8 mouse cellular contexts compared by ENCODE assay signal in genomic region chr4:80866065-80866464, GRCm38 (mm10). TPM values are rescaled to one million over a fixed set of nuclear protein-coding genes. Genes with fewer than 3 reads are reported as not detected.
DNase-seq lines count a peak whose midpoint lies in the region; ATAC-seq lines count a peak whose summit lies in the region.

No protein-coding gene starts in this region.

- no peak overlapping the region for H3K9ac ChIP-seq in forebrain, embryonic 14.5 days (ENCODE audit: low read length)

- no peak overlapping the region for H3K4me3 ChIP-seq in forebrain, embryonic 14.5 days (ENCODE audit: low read depth, low read length)
- no peak overlapping the region for H3K4me3 ChIP-seq in heart, embryonic 10.5 days

- 24% methylated on average over 5 of the region's 5 CpGs for WGBS in forebrain, embryonic 14.5 days
- WGBS in heart, embryonic 10.5 days: 22% methylated on average over 5 of the region's 5 CpGs

- intact Hi-C loops in left cerebral cortex, postnatal 10 days (cut with DNase I): loop anchor here (5.0 to 10.0 kb wide), 3 partner anchors 46 to 699 kb away; partner anchors contain the start of gene Lurap1l
- intact Hi-C loops in left cerebral cortex, postnatal 36 days (cut with DNase I): loop anchor here (10.0 kb wide), 1 partner anchor 309 kb away; no protein-coding TSS in a partner anchor

- H3K36me3 ChIP-seq in forebrain, embryonic 14.5 days (ENCODE audit: control insufficient read depth, insufficient read depth, low read length): no peaks in the 10 kb centered on the region
- no peaks in the 10 kb centered on the region for H3K36me3 ChIP-seq in heart, embryonic 10.5 days

- no peaks in the 10 kb centered on the region for H3K4me1 ChIP-seq in forebrain, embryonic 14.5 days (ENCODE audit: control insufficient read depth, insufficient read depth, low read length)
- no peaks in the 10 kb centered on the region for H3K4me1 ChIP-seq in heart, embryonic 10.5 days

- H3K9me3 ChIP-seq in forebrain, embryonic 14.5 days (replicated peaks; ENCODE audit: control insufficient read depth, low read length): no peaks in the 10 kb centered on the region
- H3K9me3 ChIP-seq in heart, embryonic 10.5 days: no peaks in the 10 kb centered on the region

- H3K27ac ChIP-seq in forebrain, embryonic 14.5 days (ENCODE audit: low read depth, low read length): no peak overlapping the region
- H3K27ac ChIP-seq in heart, embryonic 10.5 days: no peak overlapping the region

- no peak overlapping the region for H3K4me2 ChIP-seq in forebrain, embryonic 14.5 days (ENCODE audit: low read length)

- ATAC-seq in forebrain, embryonic 14.5 days: peak; percentile 69
- no peak for ATAC-seq in monocyte, adult 5-6 weeks (replicated peaks; ENCODE audit: insufficient number of reproducible peaks, low FRiP score, low TSS enrichment, poor library complexity, severe bottlenecking)

- DNase-seq in left cerebral cortex, postnatal 10 days (ENCODE audit: extremely low spot score in 1 of 2, low spot score in 2 of 2): peak; percentile 19 to 29
- no peak for DNase-seq in left cerebral cortex, postnatal 36 days (ENCODE audit: low spot score in 2 of 2)
- DNase-seq in ZHBTc4 (ENCODE audit: low read depth, low spot score): peak; percentile 39
- peak; percentile 82 for DNase-seq in forebrain, embryonic 14.5 days (ENCODE audit: low spot score)
- DNase-seq in lung, postnatal 36 days: peak; percentile 11
- DNase-seq in gastrocnemius, postnatal 4 days (ENCODE audit: low spot score in 2 of 2): no peak
- no peak for DNase-seq in heart, embryonic 10.5 days (ENCODE audit: low spot score)

- no peaks in the 10 kb centered on the region for H3K27me3 ChIP-seq in forebrain, embryonic 14.5 days (replicated peaks; ENCODE audit: control insufficient read depth, insufficient read depth, low read length)
- H3K27me3 ChIP-seq in heart, embryonic 10.5 days (ENCODE audit: insufficient read depth, poor library complexity, severe bottlenecking): no peaks in the 10 kb centered on the region

RNA-seq across cellular contexts. Expression of gene Tyrp1, which starts 32.1 kb away (rescaled TPM):
- total RNA-seq in left cerebral cortex, postnatal 10 days (2021): under 1 TPM; 0.21 to 0.24 TPM
- total RNA-seq in left cerebral cortex, postnatal 36 days (2021): not detected
- polyA plus RNA-seq in forebrain, embryonic 14.5 days (2014; fragmentation: Nextera tagmentation; extraction: Ambion mirVana): 0.11 and 0.22 TPM in 2 replicates
- 1 to 10 TPM in 1 of 2 experiments, under 1 TPM in 1; 0.91 to 1.5 TPM for total RNA-seq in gastrocnemius, postnatal 4 days (2021)
- total RNA-seq in monocyte, adult 5-6 weeks (2017): not detected in 3 replicates
- not detected in 2 replicates for polyA plus RNA-seq in heart, embryonic 10.5 days (2016; fragmentation: Nextera tagmentation; extraction: Ambion mirVana)

RNA-seq across cellular contexts. Expression of gene Lurap1l, which starts 44.4 kb away (rescaled TPM):
- total RNA-seq in left cerebral cortex, postnatal 10 days (2021): 1 to 10 TPM; 4.4 to 5.0 TPM
- total RNA-seq in left cerebral cortex, postnatal 36 days (2021): 10 to 100 TPM in 1 of 2 experiments, 1 to 10 TPM in 1; 8.8 to 11.8 TPM
- 5.0 and 5.7 TPM in 2 replicates for polyA plus RNA-seq in forebrain, embryonic 14.5 days (2014; fragmentation: Nextera tagmentation; extraction: Ambion mirVana)
- total RNA-seq in gastrocnemius, postnatal 4 days (2021): 1 to 10 TPM; 8.1 to 8.4 TPM
- total RNA-seq in monocyte, adult 5-6 weeks (2017): not detected in 3 replicates
- 1.4 and 2.6 TPM in 2 replicates for polyA plus RNA-seq in heart, embryonic 10.5 days (2016; fragmentation: Nextera tagmentation; extraction: Ambion mirVana)

Comparison
In these comparisons a context has a peak if more than half of its experiments do, and no peak if none do; other contexts are left out.
1. DNase-seq: peak in left cerebral cortex, postnatal 10 days (2 of 2), ZHBTc4 (single experiment), forebrain, embryonic 14.5 days (single experiment) and lung, postnatal 36 days (single experiment); none in left cerebral cortex, postnatal 36 days (0 of 2), gastrocnemius, postnatal 4 days (0 of 2) and heart, embryonic 10.5 days (single experiment).